Mouse (Mus musculus) stomach, embryonic 15.5 days (tissue): ENCODE measurements around the gene Pramef8. TPM values are rescaled to one million over a fixed set of nuclear protein-coding genes. Genes with fewer than 3 reads are reported as not detected.
A peak's percentile ranks its signal among the peaks of the same experiment; 100 is the strongest.

Experiments
- ATAC-seq: fragments of 200-750 bp; cut with Nextera tagmentation; 2 replicates; pipeline ENCODE4 v1.8.0; 2017; ENCODE audit warnings: low read depth, moderate number of reproducible peaks, moderate TSS enrichment; ENCODE audit not compliant: insufficient read depth, low FRiP score
- H3K27ac ChIP-seq: fragments of 300-500 bp; sonication (generic); 2 replicates; pipeline ENCODE4 v1.5.1; 2015; ENCODE audit warnings: mild to moderate bottlenecking, inconsistent platforms
- H3K27me3 ChIP-seq: fragments of 300-500 bp; sonication (generic); replicated peaks from 2 replicates; pipeline ENCODE4 v1.6.1; 2015; ENCODE audit warnings: inconsistent platforms
- H3K36me3 ChIP-seq: fragments of 300-500 bp; sonication (generic); 2 replicates; pipeline ENCODE4 v1.6.1; 2015; ENCODE audit warnings: inconsistent platforms
- H3K4me1 ChIP-seq: fragments of 300-500 bp; sonication (generic); 2 replicates; pipeline ENCODE4 v1.6.1; 2015; ENCODE audit warnings: inconsistent platforms
- H3K4me2 ChIP-seq: fragments of 300-500 bp; sonication (generic); 2 replicates; pipeline ENCODE4 v1.6.1; 2015; ENCODE audit warnings: mild to moderate bottlenecking, inconsistent platforms
- H3K4me3 ChIP-seq: fragments of 300-500 bp; sonication (generic); replicated peaks from 2 replicates; pipeline ENCODE4 v1.5.1; 2015; ENCODE audit warnings: inconsistent platforms
- H3K9ac ChIP-seq: fragments of 300-500 bp; sonication (generic); 2 replicates; pipeline ENCODE4 v1.6.1; 2015; ENCODE audit warnings: inconsistent platforms
- H3K9me3 ChIP-seq: fragments of 300-500 bp; sonication (generic); 2 replicates; pipeline ENCODE4 v1.6.1; 2016; ENCODE audit warnings: inconsistent platforms
- WGBS: fragments of 180-500 bp; shearing (Covaris S2); methylation state at CpG from one replicate; pipeline ENCODE4 v1.1.7; 2015; 5-methylcytosine and 5-hydroxymethylcytosine counted together
- polyA plus RNA-seq: library from polyadenylated mRNA; unstranded; fragments of >200 nt; fragmentation: Nextera tagmentation; extraction: Ambion mirVana; gene quantifications from 2 replicates; pipeline ENCODE4 v1.2.1, GENCODE M21; 2015

Gene Pramef8
- 14.6 and 15.3 TPM in 2 replicates for polyA plus RNA-seq

DNA sequence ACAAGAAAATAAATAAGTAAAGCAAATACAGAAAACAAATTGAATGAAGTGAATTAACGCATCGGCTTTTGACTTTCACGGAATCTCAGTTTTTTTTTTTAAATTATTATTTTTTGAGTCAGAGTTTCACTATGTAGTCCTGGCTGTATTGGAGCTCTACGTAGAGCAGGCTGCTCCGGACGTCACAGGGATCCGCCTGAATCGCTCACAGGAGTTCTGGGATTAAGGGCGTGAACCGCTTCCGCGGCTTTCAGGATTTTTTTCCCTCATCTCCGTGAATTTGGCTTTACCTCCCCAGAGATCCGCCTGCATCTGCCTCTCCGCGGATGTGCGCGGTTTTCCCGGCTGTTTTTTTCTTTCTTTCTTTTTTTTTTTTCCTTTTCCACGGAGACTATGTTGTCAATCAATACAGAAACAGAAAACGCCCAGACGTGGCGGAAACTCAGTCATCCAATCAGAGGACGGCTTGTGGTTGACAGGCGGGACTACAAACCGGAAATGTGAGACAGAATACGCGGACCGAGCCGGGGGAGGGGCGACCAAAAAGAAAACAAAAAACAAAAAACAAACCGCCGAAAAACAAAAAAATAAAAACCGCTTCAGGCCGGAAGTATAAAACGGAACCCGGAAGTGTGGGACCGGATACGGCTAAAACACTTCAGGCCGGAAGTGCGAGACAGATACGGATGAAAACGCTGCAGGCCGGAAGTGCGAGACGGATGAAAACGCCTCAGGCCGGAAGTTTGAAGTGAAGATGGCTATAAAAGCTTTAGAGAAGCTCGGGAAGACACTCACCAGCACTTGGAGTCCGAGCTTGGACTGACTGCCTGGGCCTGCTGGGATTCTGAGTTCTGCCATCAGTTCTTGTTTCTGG lies at the start of gene Pramef8:
TSS of gene Pramef8 (plus strand) at position 208 of the 874 bp plus-strand sequence.
- Histone ChIP-seq H3K27ac (peak within 1 kb of the TSS; percentile 84), H3K36me3 (peaks cover 20% of the 10 kb centered on the region), H3K4me3 (peak within 1 kb of the TSS; percentile 61), H3K9me3 (no peaks in the 10 kb centered on the region), H3K4me1 (no peaks in the 10 kb centered on the region), H3K4me2 (peak within 1 kb of the TSS; percentile 52), H3K27me3 (no peaks in the 10 kb centered on the region), H3K9ac (peak within 1 kb of the TSS; percentile 44; the same call in 1 of the 2 replicates)
- peak; percentile 90 for ATAC-seq
- under 1% methylated on average over 50 of the region's 50 CpGs for whole genome bisulfite sequencing

- Histone ChIP-seq H3K36me3 (no peaks in the 10 kb centered on the region), H3K4me1 (no peaks in the 10 kb centered on the region), H3K27ac (no peak overlapping the region), H3K9me3 (no peaks in the 10 kb centered on the region), H3K9ac (no peak overlapping the region), H3K4me3 (no peak overlapping the region), H3K4me2 (no peak overlapping the region), H3K27me3 (no peaks in the 10 kb centered on the region)
- no peak for ATAC-seq
- 52% methylated on average over 15 of the region's 15 CpGs for WGBS
These were observed 45.7 kb upstream of the Pramef8 start for GRCm38 (mm10) chr4:143366415-143367041.

DNA sequence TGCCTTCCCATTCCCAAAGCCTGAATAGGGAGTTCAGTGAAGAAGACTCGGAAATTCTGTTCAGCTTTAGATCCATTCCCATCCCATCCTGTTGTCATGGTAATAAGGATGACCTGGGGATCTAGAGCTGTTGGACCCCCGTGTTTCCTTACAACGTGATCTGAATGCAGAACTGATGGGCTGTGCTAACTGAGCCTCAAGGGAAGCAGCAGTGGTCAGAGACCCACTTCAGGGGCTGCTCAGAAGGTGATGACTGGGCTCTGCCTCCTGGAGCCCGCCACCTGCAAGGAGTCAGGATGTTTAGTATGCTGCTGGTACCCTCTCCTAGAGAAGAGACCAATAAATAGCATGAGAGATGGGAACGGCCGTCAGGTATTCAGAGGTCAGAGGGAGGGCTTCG lies 32.7 kb upstream of the Pramef8 start:
- Histone ChIP-seq H3K4me2 (no peak overlapping the region), H3K9ac (no peak overlapping the region), H3K27ac (no peak overlapping the region), H3K9me3 (no peaks in the 10 kb centered on the region), H3K4me1 (no peaks in the 10 kb centered on the region), H3K27me3 (no peaks in the 10 kb centered on the region), H3K4me3 (no peak overlapping the region), H3K36me3 (no peaks in the 10 kb centered on the region)
- no peak for ATAC-seq
- WGBS: 43% methylated on average over 7 of the region's 7 CpGs

DNA sequence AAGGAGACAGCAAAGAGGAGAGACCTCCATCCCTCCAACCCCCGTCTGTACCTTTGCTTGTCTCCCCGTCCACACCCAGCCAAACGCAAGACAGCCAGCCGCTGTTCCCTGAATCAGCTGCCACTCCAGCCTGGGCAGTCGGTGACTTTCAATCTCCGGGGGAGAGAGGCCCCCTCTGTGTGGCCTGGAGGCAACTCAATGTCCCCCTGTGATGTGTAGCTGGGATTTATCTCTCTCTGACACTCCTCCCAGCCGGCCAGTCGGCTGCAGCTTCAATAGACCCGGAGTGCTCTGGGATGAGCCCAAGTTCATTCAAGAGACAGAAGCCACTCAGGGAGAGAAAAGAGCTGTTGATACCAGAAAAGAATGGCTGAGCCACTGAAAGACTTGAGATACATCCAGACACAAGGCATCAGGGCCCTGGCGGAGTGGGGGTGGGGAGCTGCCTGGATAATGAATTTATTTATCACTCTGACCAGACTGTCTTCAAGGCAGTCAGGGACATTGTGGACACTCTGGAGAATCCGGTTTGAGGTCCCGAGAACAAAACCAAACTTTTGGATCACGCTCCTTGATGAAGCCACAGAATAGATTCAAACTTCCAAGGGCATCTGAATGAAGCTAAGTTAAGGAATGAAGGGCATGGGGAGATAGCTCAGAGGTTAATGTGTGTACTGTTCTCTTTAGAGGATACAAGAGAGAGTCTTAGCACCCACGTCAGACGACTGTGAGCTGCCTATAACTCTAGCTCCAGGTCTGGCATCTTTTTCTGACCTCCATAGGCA lies 32.1 kb upstream of the Pramef8 start:
- WGBS: 30% methylated on average over 15 of the region's 15 CpGs
- ATAC-seq: 0 out of 2 replicates have a peak, but pooled peaks have one; percentile 39
- no peaks in the 10 kb centered on the region for H3K27me3 ChIP-seq

DNA sequence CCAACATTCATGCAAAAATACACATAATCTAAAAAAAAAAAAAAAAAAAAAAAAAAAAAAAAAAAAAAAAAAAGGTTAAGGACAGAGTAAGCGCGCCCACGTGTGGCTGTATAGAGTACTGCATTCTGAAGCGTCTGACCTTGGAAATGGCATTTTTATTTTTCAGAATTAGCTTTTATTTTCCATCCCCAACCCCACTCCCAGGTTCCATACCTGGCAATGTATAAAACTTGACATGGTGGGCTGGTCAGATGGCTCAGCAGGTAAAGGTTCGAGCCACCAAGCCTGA lies 31.6 kb upstream of the Pramef8 start:
- Histone ChIP-seq H3K27me3 (no peaks in the 10 kb centered on the region), H3K4me2 (no peak overlapping the region), H3K36me3 (no peaks in the 10 kb centered on the region), H3K4me1 (no peaks in the 10 kb centered on the region), H3K4me3 (no peak overlapping the region), H3K9me3 (no peaks in the 10 kb centered on the region), H3K27ac (no peak overlapping the region), H3K9ac (no peak overlapping the region)
- no peak for ATAC-seq
- WGBS: under 1% methylated on average over 5 of the region's 5 CpGs

More for the DNA sequence above, 32.1 kb upstream of the Pramef8 start:
- Histone ChIP-seq H3K9me3 (no peaks in the 10 kb centered on the region), H3K36me3 (no peaks in the 10 kb centered on the region), H3K4me2 (no peak overlapping the region), H3K4me3 (no peak overlapping the region), H3K9ac (no peak overlapping the region), H3K27ac (no peak overlapping the region), H3K4me1 (no peaks in the 10 kb centered on the region)

DNA sequence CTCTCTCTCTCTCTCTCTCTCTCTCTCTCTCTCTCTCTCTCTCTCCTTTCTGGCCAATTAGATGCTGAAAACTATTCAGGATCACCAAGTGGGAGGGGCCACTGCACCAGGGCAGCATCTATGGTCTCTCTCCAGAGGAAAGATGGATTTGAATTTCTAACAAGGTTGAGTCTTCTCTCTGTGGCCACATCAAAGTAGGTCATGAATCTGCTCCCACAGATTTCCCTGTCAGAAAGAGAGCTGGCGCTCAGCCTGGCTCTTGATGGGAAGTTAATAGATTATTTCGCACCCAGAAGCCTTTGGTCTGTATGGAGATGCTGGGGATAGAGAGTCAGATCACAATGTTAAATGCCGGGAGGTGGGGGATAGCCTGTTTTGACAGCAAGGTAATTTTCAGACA lies 30.1 kb upstream of the Pramef8 start:
- Histone ChIP-seq H3K9ac (no peak overlapping the region), H3K4me2 (no peak overlapping the region), H3K4me3 (no peak overlapping the region), H3K9me3 (no peaks in the 10 kb centered on the region), H3K4me1 (no peaks in the 10 kb centered on the region), H3K27me3 (no peaks in the 10 kb centered on the region), H3K27ac (no peak overlapping the region), H3K36me3 (no peaks in the 10 kb centered on the region)
- WGBS: 60% methylated on average over 3 of the region's 3 CpGs
- ATAC-seq: no peak

DNA sequence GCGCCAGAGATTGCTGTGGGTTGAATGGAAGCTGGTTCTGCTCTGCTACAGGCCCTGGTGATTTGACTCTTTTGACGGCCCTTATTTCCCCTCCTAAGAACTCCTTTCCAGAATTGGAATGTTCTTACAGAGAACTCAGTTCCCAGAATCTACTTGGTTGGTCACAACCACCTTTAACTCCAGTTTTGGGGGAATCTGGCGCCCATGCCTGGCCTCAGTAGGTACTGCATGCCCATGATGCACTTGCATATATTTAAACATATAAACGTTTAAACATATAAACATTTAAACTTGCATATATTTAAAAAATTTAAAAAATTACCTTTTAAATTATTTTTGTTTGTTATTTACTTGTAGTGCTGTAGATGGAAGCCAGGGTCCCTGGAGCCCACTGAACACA lies 28.6 kb upstream of the Pramef8 start:
- WGBS: 39% methylated on average over 4 of the region's 4 CpGs
- Histone ChIP-seq H3K4me1 (no peaks in the 10 kb centered on the region), H3K27me3 (no peaks in the 10 kb centered on the region), H3K9ac (no peak overlapping the region), H3K9me3 (no peaks in the 10 kb centered on the region), H3K4me3 (no peak overlapping the region), H3K27ac (no peak overlapping the region), H3K4me2 (no peak overlapping the region), H3K36me3 (no peaks in the 10 kb centered on the region)
- ATAC-seq: no peak

DNA sequence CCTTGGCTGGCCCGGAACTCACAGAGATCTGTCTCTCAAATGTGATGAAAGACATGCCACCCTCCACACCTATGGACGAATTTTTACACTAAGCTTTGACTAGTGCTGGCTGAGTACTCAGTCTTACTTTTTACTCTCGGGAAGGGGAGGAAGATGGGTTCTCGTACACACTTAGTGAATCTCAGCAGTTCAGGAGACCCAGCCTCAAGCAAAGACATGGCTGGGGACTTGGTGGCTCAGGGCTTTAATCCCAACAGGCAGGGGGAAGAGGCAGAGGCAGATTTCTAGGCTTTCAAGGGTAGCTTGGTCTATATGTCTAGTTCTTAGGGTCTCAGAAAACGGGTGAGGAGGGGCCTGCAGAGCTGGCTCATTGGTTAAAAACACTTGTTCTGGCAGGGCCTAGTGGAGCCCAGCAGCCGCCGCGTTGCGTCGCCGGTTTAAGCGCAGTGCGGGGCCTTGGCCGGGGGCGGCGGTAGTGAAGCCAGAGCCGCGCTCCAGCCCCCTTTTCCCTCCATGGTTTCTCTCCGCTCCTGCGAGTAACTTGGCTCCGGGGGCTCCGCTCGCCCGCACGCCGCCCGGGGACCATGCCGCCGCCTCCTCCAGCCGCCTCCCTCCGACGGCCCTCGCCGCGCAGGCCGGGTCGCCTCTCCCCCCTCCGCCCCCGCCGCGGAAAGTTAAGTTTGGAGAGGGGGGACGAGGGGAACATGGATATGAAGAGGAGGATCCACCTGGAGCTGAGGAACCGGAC lies 23.1 kb upstream of the Pramef8 start:
- WGBS: 11% methylated on average over 24 of the region's 43 CpGs
- peak; percentile 79 for ATAC-seq
- Histone ChIP-seq H3K27ac (no peak overlapping the region), H3K27me3 (no peaks in the 10 kb centered on the region), H3K4me3 (peak overlapping the region; percentile 42), H3K9me3 (no peaks in the 10 kb centered on the region), H3K4me1 (no peaks in the 10 kb centered on the region), H3K9ac (no peak overlapping the region), H3K4me2 (peak overlapping the region; percentile 64), H3K36me3 (no peaks in the 10 kb centered on the region)

DNA sequence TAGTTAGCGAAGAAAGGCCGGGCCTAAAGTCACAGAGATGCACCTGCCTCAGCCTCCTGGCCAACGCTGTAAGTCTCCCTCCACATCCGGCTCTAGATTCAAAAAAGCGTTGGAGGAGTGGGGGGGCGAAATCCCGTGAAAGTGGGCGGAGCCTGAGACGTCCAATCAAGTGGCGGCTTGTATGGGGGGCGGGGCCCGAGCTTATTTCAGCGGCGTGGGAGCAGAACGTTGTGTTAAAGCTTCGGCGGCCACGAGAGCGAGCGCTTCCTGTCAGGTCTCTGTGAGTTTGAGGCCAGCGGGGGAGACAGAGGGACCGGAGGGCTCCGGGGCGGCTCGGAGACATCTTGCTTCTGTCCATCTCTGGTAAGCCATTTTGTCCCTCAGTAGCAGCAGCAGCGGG lies 18.0 kb upstream of the Pramef8 start, which contains the start of gene Pramel1:
TSS of gene Pramel1 (plus strand) at position 248 of the 400 bp plus-strand sequence.
- ATAC-seq: no peak
- no peak within 1 kb of the TSS for H3K27ac ChIP-seq
- no peaks in the 10 kb centered on the region for H3K4me1 ChIP-seq
- WGBS: 77% methylated on average over 26 of the region's 26 CpGs
- no peak within 1 kb of the TSS for H3K4me2 ChIP-seq
- H3K4me3 ChIP-seq: no peak within 1 kb of the TSS
- no peaks in the 10 kb centered on the region for H3K27me3 ChIP-seq
- no peaks in the 10 kb centered on the region for H3K9me3 ChIP-seq
- no peak within 1 kb of the TSS for H3K9ac ChIP-seq
- no peaks in the 10 kb centered on the region for H3K36me3 ChIP-seq

- no peak overlapping the region; the same call in 1 of the 2 replicates for H3K27ac ChIP-seq
- H3K27me3 ChIP-seq: no peaks in the 10 kb centered on the region
- H3K4me3 ChIP-seq: peak overlapping the region; percentile 61
- H3K36me3 ChIP-seq: peaks cover 19% of the 10 kb centered on the region
- H3K9me3 ChIP-seq: no peaks in the 10 kb centered on the region
- no peak overlapping the region for H3K9ac ChIP-seq
- 64% methylated on average over 5 of the region's 5 CpGs for WGBS
- ATAC-seq: no peak
- H3K4me1 ChIP-seq: no peaks in the 10 kb centered on the region
- peak overlapping the region; percentile 52 for H3K4me2 ChIP-seq
These were observed 534 bp upstream of the Pramef8 start for GRCm38 (mm10) chr4:143411566-143412218.

- Histone ChIP-seq H3K4me1 (no peaks in the 10 kb centered on the region), H3K36me3 (peaks cover 27% of the 10 kb centered on the region), H3K9ac (no peak overlapping the region), H3K27me3 (no peaks in the 10 kb centered on the region), H3K9me3 (no peaks in the 10 kb centered on the region), H3K4me3 (no peak overlapping the region), H3K27ac (no peak overlapping the region), H3K4me2 (no peak overlapping the region)
- ATAC-seq: no peak
- WGBS: 86% methylated on average over 1 of the region's 1 CpGs
These were observed 1.4 kb downstream of the Pramef8 start for GRCm38 (mm10) chr4:143413621-143414020.
